Mouse (Mus musculus) heart, embryonic 11.5 days (tissue): ENCODE results near the gene Tacc2. TPM values are rescaled to one million over a fixed set of nuclear protein-coding genes. Genes with fewer than 3 reads are reported as not detected.
A peak's percentile ranks its signal among the peaks of the same experiment; 100 is the strongest.

Experiments
- ATAC-seq: fragments of 200-750 bp; cut with Nextera tagmentation; replicated peaks from 2 replicates; pipeline ENCODE4 v1.8.0; 2017; ENCODE audit warnings: moderate library complexity; ENCODE audit not compliant: insufficient number of reproducible peaks, low FRiP score, low TSS enrichment
- H3K27ac ChIP-seq: fragments of 300-500 bp; sonication (generic); 2 replicates; pipeline ENCODE4 v1.5.1; 2014; ENCODE audit warnings: mild to moderate bottlenecking, low read depth, low read length
- H3K27me3 ChIP-seq: fragments of 300-500 bp; sonication (generic); 2 replicates; pipeline ENCODE4 v1.6.1; 2014; ENCODE audit warnings: mild to moderate bottlenecking, low read length, mixed read lengths; ENCODE audit not compliant: control insufficient read depth, insufficient read depth
- H3K36me3 ChIP-seq: fragments of 300-500 bp; sonication (generic); 2 replicates; pipeline ENCODE4 v1.6.1; 2014; ENCODE audit warnings: mild to moderate bottlenecking, low read length, moderate library complexity, mixed read lengths; ENCODE audit not compliant: control insufficient read depth, insufficient read depth
- H3K4me1 ChIP-seq: fragments of 300-500 bp; sonication (generic); 2 replicates; pipeline ENCODE4 v1.6.1; 2014; ENCODE audit warnings: low read length; ENCODE audit not compliant: control insufficient read depth, insufficient read depth
- H3K4me2 ChIP-seq: fragments of 300-500 bp; sonication (generic); 2 replicates; pipeline ENCODE4 v1.6.1; 2014; ENCODE audit warnings: mild to moderate bottlenecking, moderate library complexity
- H3K4me3 ChIP-seq: fragments of 300-500 bp; sonication (generic); 2 replicates; pipeline ENCODE4 v1.5.1; 2014; ENCODE audit warnings: low read depth, low read length
- H3K9ac ChIP-seq: fragments of 300-500 bp; sonication (generic); 2 replicates; pipeline ENCODE4 v1.6.1; 2014; ENCODE audit warnings: mild to moderate bottlenecking, low read depth, low read length, moderate library complexity
- H3K9me3 ChIP-seq: fragments of 300-500 bp; sonication (generic); replicated peaks from 2 replicates; pipeline ENCODE4 v1.6.1; 2016; ENCODE audit warnings: low read length; ENCODE audit not compliant: control insufficient read depth
- WGBS: fragments of 180-500 bp; shearing (Covaris S2); extraction: QIAGEN DNeasy Blood & Tissue Kit; methylation state at CpG from one replicate; pipeline ENCODE4 v1.1.7; 2014; ENCODE audit not compliant: insufficient replicate concordance; 5-methylcytosine and 5-hydroxymethylcytosine counted together
- polyA plus RNA-seq: library from polyadenylated mRNA; unstranded; fragments of >200 nt; fragmentation: Nextera tagmentation; extraction: Ambion mirVana; gene quantifications from 2 replicates; pipeline ENCODE4 v1.2.1, GENCODE M21; 2014

The Tacc2 gene
- polyA plus RNA-seq, 1 experiment from 2014 or later = 42.2 TPM

GRCm38 (mm10) chr7:130711851-130712250 lies 134.6 kb downstream of the Tacc2 start:
- peaks cover 23% of the 10 kb centered on the region for H3K4me1 ChIP-seq
- 0 out of 2 replicates have a peak, but pooled peaks cover 3% of the 10 kb centered on the region for H3K36me3 ChIP-seq
- no peak overlapping the region for H3K9ac ChIP-seq
- no peak for ATAC-seq
- no peaks in the 10 kb centered on the region for H3K9me3 ChIP-seq
- no peak overlapping the region for H3K4me2 ChIP-seq
- no peak overlapping the region for H3K27ac ChIP-seq
- WGBS = 86% methylated on average over 7 of the region's 7 CpGs
- no peaks in the 10 kb centered on the region for H3K27me3 ChIP-seq
- H3K4me3 ChIP-seq = no peak overlapping the region

GRCm38 (mm10) chr7:130713319-130713718 lies 136.1 kb downstream of the Tacc2 start:
- Histone ChIP-seq H3K4me1 (peaks cover 18% of the 10 kb centered on the region), H3K27ac (no peak overlapping the region), H3K9ac (no peak overlapping the region), H3K4me2 (no peak overlapping the region), H3K9me3 (no peaks in the 10 kb centered on the region), H3K4me3 (no peak overlapping the region), H3K36me3 (peaks cover 5% of the 10 kb centered on the region; the same call in 1 of the 2 replicates), H3K27me3 (no peaks in the 10 kb centered on the region)
- WGBS = 56% methylated on average over 6 of the region's 6 CpGs
- no peak for ATAC-seq

DNA sequence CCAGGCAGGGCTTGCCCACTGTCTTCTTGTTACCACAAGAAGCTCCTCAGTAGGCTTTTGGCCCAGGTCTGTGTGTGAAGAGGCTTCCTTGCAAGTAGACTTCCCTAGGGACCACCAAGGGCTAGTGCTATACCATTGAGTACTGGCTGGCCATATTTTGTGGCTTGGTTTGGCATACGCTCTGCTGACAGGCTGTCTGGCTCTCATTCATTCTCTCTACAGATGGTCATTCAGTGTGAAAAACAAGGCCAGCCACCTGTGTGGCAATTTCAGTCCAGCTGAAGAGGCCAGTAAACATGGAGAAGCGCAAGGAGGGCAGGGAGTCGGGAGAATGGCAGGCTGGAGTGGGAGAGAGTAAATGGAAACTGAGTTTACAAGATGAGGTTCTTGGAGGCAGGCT lies 138.2 kb downstream of the Tacc2 start:
- H3K4me3 ChIP-seq = no peak overlapping the region
- 87% methylated on average over 3 of the region's 3 CpGs for WGBS
- H3K4me2 ChIP-seq = no peak overlapping the region
- H3K27me3 ChIP-seq = no peaks in the 10 kb centered on the region
- H3K36me3 ChIP-seq = peaks cover 5% of the 10 kb centered on the region; the same call in 1 of the 2 replicates
- no peak overlapping the region for H3K27ac ChIP-seq
- H3K4me1 ChIP-seq = peaks cover 14% of the 10 kb centered on the region
- H3K9me3 ChIP-seq = no peaks in the 10 kb centered on the region
- no peak overlapping the region for H3K9ac ChIP-seq
- ATAC-seq = no peak

DNA sequence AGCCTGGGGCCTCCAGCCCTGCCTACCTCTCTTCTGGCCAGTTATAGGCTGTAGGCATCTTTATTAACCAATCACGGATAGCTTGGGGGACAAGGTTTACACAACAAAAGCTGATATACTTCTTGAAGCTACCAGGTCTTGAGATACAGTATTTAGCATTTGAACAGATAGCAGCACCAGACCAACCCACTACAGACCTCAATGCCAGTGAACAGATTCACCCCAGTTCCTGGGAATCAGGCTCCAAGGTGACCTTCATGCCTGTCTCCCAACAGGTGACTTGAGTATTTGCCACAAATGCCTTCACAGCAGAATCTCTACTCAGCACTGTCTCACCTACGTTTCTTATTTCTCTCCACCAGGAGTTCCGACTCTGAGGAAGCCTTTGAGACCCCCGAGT lies 139.1 kb downstream of the Tacc2 start:
- Histone ChIP-seq H3K4me1 (peaks cover 18% of the 10 kb centered on the region), H3K36me3 (peaks cover 5% of the 10 kb centered on the region; the same call in 1 of the 2 replicates), H3K27ac (no peak overlapping the region), H3K4me2 (no peak overlapping the region), H3K4me3 (no peak overlapping the region), H3K9ac (no peak overlapping the region), H3K9me3 (no peaks in the 10 kb centered on the region), H3K27me3 (no peaks in the 10 kb centered on the region)
- ATAC-seq = no peak
- WGBS = 85% methylated on average over 4 of the region's 4 CpGs

- Histone ChIP-seq H3K4me3 (no peak overlapping the region), H3K4me1 (peaks cover 18% of the 10 kb centered on the region), H3K9ac (no peak overlapping the region), H3K27me3 (no peaks in the 10 kb centered on the region), H3K27ac (no peak overlapping the region), H3K9me3 (no peaks in the 10 kb centered on the region), H3K36me3 (peaks cover 5% of the 10 kb centered on the region; the same call in 1 of the 2 replicates), H3K4me2 (no peak overlapping the region)
- ATAC-seq = no peak
- WGBS = 96% methylated on average over 6 of the region's 6 CpGs
These were observed 139.8 kb downstream of the Tacc2 start for GRCm38 (mm10) chr7:130716989-130717388.

DNA sequence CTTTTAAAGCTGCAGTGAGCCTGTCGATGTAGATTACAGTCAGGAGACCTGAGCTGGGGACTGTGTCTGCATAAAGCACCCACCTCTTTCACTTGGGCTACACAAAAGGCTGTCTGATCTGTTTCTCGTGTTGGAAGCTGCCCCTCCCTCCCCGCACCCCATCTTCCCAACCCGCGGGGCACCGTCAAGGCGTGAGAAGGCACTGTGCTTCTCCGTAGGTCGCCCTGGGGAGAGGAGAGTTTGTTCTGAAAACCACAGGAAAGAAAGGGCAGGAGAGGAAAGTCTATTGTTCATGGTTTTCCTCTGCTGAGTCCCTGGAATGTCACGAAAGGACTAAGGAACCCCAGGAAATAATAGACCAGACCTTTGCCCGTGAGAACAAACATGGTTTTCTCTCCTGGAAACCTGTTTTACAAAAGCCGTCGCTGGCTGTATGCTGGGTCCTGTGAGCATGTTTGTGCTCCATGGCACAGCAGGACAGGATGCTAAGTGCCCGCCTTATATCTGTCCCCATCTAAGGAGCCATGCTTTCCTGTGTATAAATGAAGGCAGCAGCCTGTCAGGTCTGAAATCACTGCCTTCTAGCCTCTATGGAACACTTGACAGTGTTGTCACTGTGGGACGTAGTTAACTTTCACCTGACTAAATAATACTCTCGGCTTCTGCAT lies 142.8 kb downstream of the Tacc2 start:
- no peaks in the 10 kb centered on the region for H3K27me3 ChIP-seq
- H3K9me3 ChIP-seq = no peaks in the 10 kb centered on the region
- ATAC-seq = no peak
- H3K36me3 ChIP-seq = peaks cover 5% of the 10 kb centered on the region; the same call in 1 of the 2 replicates
- peak overlapping the region; percentile 63; the same call in 1 of the 2 replicates for H3K27ac ChIP-seq
- no peak overlapping the region for H3K4me2 ChIP-seq
- no peak overlapping the region for H3K4me3 ChIP-seq
- peak overlapping the region; percentile 36 for H3K9ac ChIP-seq
- H3K4me1 ChIP-seq = peaks cover 23% of the 10 kb centered on the region
- WGBS = 40% methylated on average over 16 of the region's 16 CpGs

GRCm38 (mm10) chr7:130720646-130721335 lies 143.6 kb downstream of the Tacc2 start:
- no peak for ATAC-seq
- WGBS = 83% methylated on average over 9 of the region's 9 CpGs
- no peak overlapping the region for H3K27ac ChIP-seq

DNA sequence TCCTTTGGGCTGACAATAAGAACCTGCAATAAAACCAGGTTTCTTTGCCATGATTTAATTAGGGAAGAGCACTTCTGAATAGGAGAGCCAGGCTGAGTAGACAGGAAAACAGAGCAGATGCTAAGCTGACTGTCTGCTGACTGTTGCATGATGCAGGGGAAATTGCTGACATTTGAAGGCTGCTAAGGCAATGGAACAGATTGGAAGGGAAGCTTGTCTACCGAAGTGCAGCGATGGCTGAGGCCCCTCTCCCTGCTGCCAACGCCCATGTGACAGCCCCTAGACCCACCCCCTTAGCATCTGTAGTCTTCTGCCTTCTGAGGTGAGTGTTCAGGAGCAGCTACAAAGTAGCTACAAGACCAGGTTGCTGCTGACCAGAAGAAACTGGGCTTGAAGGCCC lies 148.9 kb downstream of the Tacc2 start:
- Histone ChIP-seq H3K9me3 (no peaks in the 10 kb centered on the region), H3K9ac (no peak overlapping the region), H3K4me1 (peaks cover 28% of the 10 kb centered on the region), H3K4me3 (no peak overlapping the region), H3K36me3 (peaks cover 13% of the 10 kb centered on the region; the same call in 1 of the 2 replicates), H3K27ac (no peak overlapping the region), H3K4me2 (no peak overlapping the region), H3K27me3 (no peaks in the 10 kb centered on the region)
- 52% methylated on average over 3 of the region's 3 CpGs for WGBS
- ATAC-seq = no peak

More at GRCm38 (mm10) chr7:130720646-130721335, 143.6 kb downstream of the Tacc2 start:
- H3K36me3 ChIP-seq = peaks cover 5% of the 10 kb centered on the region; the same call in 1 of the 2 replicates
- H3K4me3 ChIP-seq = no peak overlapping the region
- peaks cover 24% of the 10 kb centered on the region for H3K4me1 ChIP-seq
- H3K4me2 ChIP-seq = no peak overlapping the region
- H3K9me3 ChIP-seq = no peaks in the 10 kb centered on the region
- H3K27me3 ChIP-seq = no peaks in the 10 kb centered on the region
- no peak overlapping the region for H3K9ac ChIP-seq
